Mouse (Mus musculus) C2C12 (cell line): ENCODE results near the gene Cd83.

Experiments used
- CEBPB ChIP-seq: IDR thresholded peaks from one replicate; pipeline ENCODE4 v1.6.1; 2011; ENCODE audit warnings: low read depth, mild to moderate bottlenecking, control low read depth, moderate library complexity
- CTCF ChIP-seq: IDR thresholded peaks from one replicate; pipeline ENCODE4 v1.5.1; 2011; ENCODE audit not compliant: control insufficient read depth, insufficient read depth, insufficient read length
- MAX ChIP-seq: IDR thresholded peaks from one replicate; pipeline ENCODE4 v1.6.1; 2011; ENCODE audit warnings: mild to moderate bottlenecking, control low read depth
- MYOG ChIP-seq: IDR thresholded peaks from one replicate; pipeline ENCODE4 v1.6.1; 2011; ENCODE audit not compliant: control insufficient read depth, insufficient read length; ENCODE audit errors: extremely low read depth

- TF ChIP-seq CEBPB (no peak), CTCF (no peak), MAX (no peak), MYOG (no peak)
Observed at GRCm38 (mm10) chr13:43761156-43761855, 23.3 kb upstream of the Cd83 start.
